Mouse (Mus musculus): ENCODE measurements around the gene E330021D16Rik.

DNA sequence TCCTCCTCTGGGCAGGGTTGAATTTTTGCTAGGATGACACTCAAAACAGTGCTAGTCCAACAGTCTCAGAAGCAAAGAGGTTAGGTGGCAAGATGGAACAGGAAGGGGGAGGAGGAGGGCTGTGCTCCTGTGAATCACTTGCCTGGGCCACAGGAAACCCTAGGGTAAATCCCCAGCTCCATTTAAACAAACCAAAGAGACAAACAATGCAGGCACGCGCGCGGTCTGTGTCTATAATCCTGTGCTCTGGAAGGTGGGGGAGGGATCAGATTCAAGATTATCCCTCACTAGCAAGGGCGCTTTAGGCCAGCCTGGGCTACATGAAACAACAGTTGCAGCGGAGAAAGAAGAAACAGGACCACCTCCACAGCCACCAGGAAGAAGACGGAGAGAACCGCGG lies 48.1 kb upstream of the E330021D16Rik start:
- no peak for TF ChIP-seq CTCF (IDR thresholded peaks at IDR 0.05; ENCODE audit: low read depth)
- TF ChIP-seq EP300 (IDR thresholded peaks at IDR 0.05; ENCODE audit: low read depth) = no peak

All from liver, embryonic 14.5 days (tissue).